Mouse (Mus musculus): Measurements from ENCODE around the gene Btla. TPM values are rescaled to one million over a fixed set of nuclear protein-coding genes. Genes with fewer than 3 reads are reported as not detected.

The Btla gene
- total RNA-seq, 2 experiments from 2014 or later: 0.17 to 0.28 TPM

GRCm38 (mm10) chr16:45255183-45255861 lies 31.2 kb downstream of the Btla start:
- DNase-seq (ENCODE audit: extremely low spot score in 1 of 2, low spot score in 2 of 2): no peak
- intact Hi-C loops (cut with DNase I): no loop called here

GRCm38 (mm10) chr16:45256895-45257294 lies 32.8 kb downstream of the Btla start:
- intact Hi-C loops (cut with DNase I): no loop called here
- DNase-seq (ENCODE audit: extremely low spot score in 1 of 2, low spot score in 2 of 2): no peak

- intact Hi-C loops (cut with DNase I): no loop called here
- no peak for DNase-seq (ENCODE audit: extremely low spot score in 1 of 2, low spot score in 2 of 2)
Measured at GRCm38 (mm10) chr16:45257567-45257966, 33.5 kb downstream of the Btla start.

GRCm38 (mm10) chr16:45259663-45260062 lies 35.5 kb downstream of the Btla start:
- DNase-seq (ENCODE audit: extremely low spot score in 1 of 2, low spot score in 2 of 2): no peak
- intact Hi-C loops (cut with DNase I): no loop called here

GRCm38 (mm10) chr16:45261321-45261720 lies 37.2 kb downstream of the Btla start:
- intact Hi-C loops (cut with DNase I): no loop called here
- no peak for DNase-seq (ENCODE audit: extremely low spot score in 1 of 2, low spot score in 2 of 2)

- intact Hi-C loops (cut with DNase I): no loop called here
Measured at GRCm38 (mm10) chr16:45262051-45262450, 37.9 kb downstream of the Btla start.

GRCm38 (mm10) chr16:45269886-45270285 lies 45.8 kb downstream of the Btla start:
- intact Hi-C loops (cut with DNase I): no loop called here
- DNase-seq (ENCODE audit: extremely low spot score in 1 of 2, low spot score in 2 of 2): no peak

More at GRCm38 (mm10) chr16:45262051-45262450, 37.9 kb downstream of the Btla start:
- DNase-seq (ENCODE audit: extremely low spot score in 1 of 2, low spot score in 2 of 2): no peak

GRCm38 (mm10) chr16:45283093-45283492 lies 59.0 kb downstream of the Btla start:
- intact Hi-C loops (cut with DNase I): no loop called here

GRCm38 (mm10) chr16:45297806-45298205 lies 73.7 kb downstream of the Btla start:
- intact Hi-C loops (cut with DNase I): no loop called here
- DNase-seq (ENCODE audit: extremely low spot score in 1 of 2, low spot score in 2 of 2): no peak

More at GRCm38 (mm10) chr16:45283093-45283492, 59.0 kb downstream of the Btla start:
- no peak for DNase-seq (ENCODE audit: extremely low spot score in 1 of 2, low spot score in 2 of 2)

Other genes with a start within 250 kb of the Btla start
- gene Ccdc80, start 130.9 kb upstream of the Btla start, total RNA-seq (2021): 10 to 100 TPM in 1 of 2 experiments, 1 to 10 TPM in 1; 9.6 to 11.7 TPM
- 10 to 100 TPM; 54.2 to 54.9 TPM for gene Slc35a5, start 65.6 kb upstream of the Btla start, total RNA-seq (2021)
- gene Atg3, start 65.5 kb upstream of the Btla start, total RNA-seq (2021): 10 to 100 TPM; 44.3 to 46.1 TPM
- gene Cd200, start 184.7 kb downstream of the Btla start, total RNA-seq (2021): 100 to 1,000 TPM; 250 TPM